ENCODE assay signal across 18 mouse cellular contexts in the genomic region with DNA sequence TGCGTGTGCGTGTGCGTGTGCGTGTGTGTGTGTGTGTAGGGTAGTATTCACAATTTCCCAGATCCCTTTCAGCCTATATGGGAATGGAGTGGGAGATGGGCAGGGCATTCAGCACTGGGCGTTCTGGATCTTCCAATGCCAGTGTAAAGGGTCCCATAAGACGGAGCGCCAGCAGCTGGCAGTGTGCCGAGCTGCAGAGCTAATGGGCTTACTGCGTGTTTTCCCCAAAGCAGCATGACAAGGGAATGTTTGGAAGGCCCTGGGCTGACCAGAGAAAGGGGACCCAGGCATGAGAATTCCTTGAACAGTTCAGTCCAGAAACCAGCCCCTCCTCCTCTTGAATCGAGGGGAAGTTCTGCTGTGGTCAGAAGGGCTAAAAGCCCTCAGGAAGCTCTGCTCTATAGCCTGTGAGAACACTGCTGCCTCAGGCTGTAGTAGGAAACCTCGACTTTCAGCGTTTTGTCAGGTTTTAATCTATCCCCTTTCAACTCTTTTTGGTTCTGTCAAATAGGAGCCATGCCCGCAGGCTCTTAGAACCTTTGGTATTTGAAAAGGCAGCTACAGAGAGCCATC.
DNase-seq lines count a peak whose midpoint lies in the region; ATAC-seq and TF ChIP-seq lines count a peak whose summit lies in the region.
"Had no signal": no experiment of that assay in that cellular context is flagged by ENCODE, and none has a peak within 500 bp of the region (broad histone marks: within the 10 kb centered on the region; RNA-seq: fewer than 3 reads in every experiment).

No protein-coding gene starts in this region.

- no peaks in the 10 kb centered on the region for H3K36me3 ChIP-seq in forebrain, embryonic 13.5 days (ENCODE audit: poor library complexity, severe bottlenecking)
- no peaks in the 10 kb centered on the region for H3K36me3 ChIP-seq in forebrain, embryonic 10.5 days (replicated peaks)
- no peaks in the 10 kb centered on the region for H3K36me3 ChIP-seq in lung, embryonic 16.5 days (ENCODE audit: control insufficient read depth, insufficient read depth, low read length)
- no peaks in the 10 kb centered on the region for H3K36me3 ChIP-seq in forebrain, postnatal 0 days (ENCODE audit: insufficient read depth)
- H3K36me3 ChIP-seq: G1E; heart, embryonic 13.5 days; kidney, embryonic 15.5 days; liver, embryonic 12.5 days had no signal

- ATAC-seq in forebrain, embryonic 13.5 days = peak; percentile 73
- peak; percentile 7; the same call in 1 of the 2 replicates for ATAC-seq in lung, embryonic 16.5 days (ENCODE audit: low read depth)
- peak; percentile 51 for ATAC-seq in forebrain, postnatal 0 days
- no peak for ATAC-seq in megakaryocyte-erythroid progenitor cell, adult 5-6 weeks (replicated peaks; ENCODE audit: low FRiP score, low TSS enrichment, poor library complexity, severe bottlenecking)
- ATAC-seq: liver, embryonic 12.5 days had no signal

- H3K27ac ChIP-seq in forebrain, embryonic 13.5 days = no peak overlapping the region
- no peak overlapping the region for H3K27ac ChIP-seq in forebrain, embryonic 10.5 days
- no peak overlapping the region for H3K27ac ChIP-seq in lung, embryonic 16.5 days (ENCODE audit: low read length)
- H3K27ac ChIP-seq in forebrain, postnatal 0 days (ENCODE audit: low read depth, low read length) = no peak overlapping the region
- H3K27ac ChIP-seq: heart, embryonic 13.5 days; kidney, embryonic 15.5 days; layer of hippocampus, adult 2 months; liver, embryonic 12.5 days; stomach, postnatal 0 days had no signal

- DNase-seq in forebrain, embryonic 10.5 days (ENCODE audit: extremely low spot score, low spot score) = no peak
- DNase-seq in lung, adult 2 months = no peak
- DNase-seq in 416B (ENCODE audit: low read depth) = peak; percentile 21
- peak; percentile 57 for DNase-seq in forebrain, postnatal 0 days
- no peak for DNase-seq in left cerebral cortex, postnatal 14 days (ENCODE audit: low spot score in 2 of 2)
- DNase-seq: adrenal gland, postnatal 25 days; spleen, adult 18-20 months; thymus, postnatal 4 days had no signal

- WGBS in forebrain, embryonic 13.5 days = 71% methylated on average over 13 of the region's 13 CpGs
- WGBS in forebrain, embryonic 10.5 days = 78% methylated on average over 13 of the region's 13 CpGs
- WGBS in lung, embryonic 16.5 days = 65% methylated on average over 13 of the region's 13 CpGs
- WGBS in lung, adult 2 months = 71% methylated on average over 13 of the region's 13 CpGs
- WGBS in forebrain, postnatal 0 days = 48% methylated on average over 13 of the region's 13 CpGs

- H3K4me3 ChIP-seq in forebrain, embryonic 13.5 days = no peak overlapping the region
- no peak overlapping the region for H3K4me3 ChIP-seq in forebrain, embryonic 10.5 days
- no peak overlapping the region for H3K4me3 ChIP-seq in lung, embryonic 16.5 days (ENCODE audit: low read length)
- H3K4me3 ChIP-seq in lung, adult 2 months (replicated peaks; ENCODE audit: extremely low read depth, low read depth, low read length) = no peak overlapping the region
- H3K4me3 ChIP-seq in forebrain, postnatal 0 days (ENCODE audit: low read depth, low read length) = no peak overlapping the region
- H3K4me3 ChIP-seq: heart, embryonic 13.5 days; kidney, embryonic 15.5 days; layer of hippocampus, adult 2 months; liver, embryonic 12.5 days; myocyte had no signal

- H3K4me2 ChIP-seq in forebrain, embryonic 13.5 days = no peak overlapping the region
- no peak overlapping the region for H3K4me2 ChIP-seq in lung, embryonic 16.5 days (ENCODE audit: low read depth, low read length)
- H3K4me2 ChIP-seq in forebrain, postnatal 0 days (ENCODE audit: low read depth) = no peak overlapping the region
- H3K4me2 ChIP-seq: heart, embryonic 13.5 days; kidney, embryonic 15.5 days; liver, embryonic 12.5 days had no signal

- TF ChIP-seq POLR2A in lung, adult 2 months (IDR thresholded peaks at IDR 0.05; ENCODE audit: borderline replicate concordance, extremely low read depth, low read depth, low read length) = no peak

- H3K4me1 ChIP-seq in forebrain, embryonic 13.5 days = peaks cover 8% of the 10 kb centered on the region; the same call in 1 of the 2 replicates
- H3K4me1 ChIP-seq in forebrain, embryonic 10.5 days = no peaks in the 10 kb centered on the region
- H3K4me1 ChIP-seq in lung, embryonic 16.5 days (replicated peaks; ENCODE audit: control insufficient read depth, insufficient read depth, low read length) = peaks cover 10% of the 10 kb centered on the region; the same call in 1 of the 2 replicates
- no peaks in the 10 kb centered on the region for H3K4me1 ChIP-seq in lung, adult 2 months (ENCODE audit: control insufficient read depth, insufficient read depth, low read length)
- H3K4me1 ChIP-seq in forebrain, postnatal 0 days (ENCODE audit: insufficient read depth) = no peaks in the 10 kb centered on the region
- H3K4me1 ChIP-seq: heart, embryonic 13.5 days; liver, embryonic 12.5 days had no signal

- H3K9me3 ChIP-seq in forebrain, embryonic 13.5 days (replicated peaks) = no peaks in the 10 kb centered on the region
- no peaks in the 10 kb centered on the region for H3K9me3 ChIP-seq in forebrain, embryonic 10.5 days
- H3K9me3 ChIP-seq in lung, embryonic 16.5 days (ENCODE audit: control insufficient read depth, low read length) = no peaks in the 10 kb centered on the region
- no peaks in the 10 kb centered on the region for H3K9me3 ChIP-seq in forebrain, postnatal 0 days (ENCODE audit: low read length)
- H3K9me3 ChIP-seq: G1E; heart, embryonic 13.5 days; kidney, embryonic 15.5 days; liver, embryonic 12.5 days had no signal

- no peak overlapping the region for H3K9ac ChIP-seq in forebrain, embryonic 13.5 days
- H3K9ac ChIP-seq in lung, embryonic 16.5 days (ENCODE audit: low read length) = no peak overlapping the region
- no peak overlapping the region for H3K9ac ChIP-seq in forebrain, postnatal 0 days
- H3K9ac ChIP-seq: heart, embryonic 13.5 days; kidney, embryonic 15.5 days; liver, embryonic 12.5 days had no signal

- intact Hi-C loops in left cerebral cortex, postnatal 14 days (cut with DNase I) = no loop called here

- H3K27me3 ChIP-seq in forebrain, embryonic 13.5 days = no peaks in the 10 kb centered on the region
- no peaks in the 10 kb centered on the region for H3K27me3 ChIP-seq in forebrain, embryonic 10.5 days (ENCODE audit: poor library complexity, severe bottlenecking)
- no peaks in the 10 kb centered on the region for H3K27me3 ChIP-seq in lung, embryonic 16.5 days (ENCODE audit: control insufficient read depth, insufficient read depth, low read depth, low read length)
- H3K27me3 ChIP-seq in forebrain, postnatal 0 days (ENCODE audit: insufficient read depth, low read length) = no peaks in the 10 kb centered on the region
- H3K27me3 ChIP-seq: heart, embryonic 13.5 days; kidney, embryonic 15.5 days; liver, embryonic 12.5 days had no signal

- TF ChIP-seq CTCF in lung, adult 2 months (IDR thresholded peaks at IDR 0.05; ENCODE audit: insufficient read depth, low read length) = no peak
- no peak for TF ChIP-seq CTCF in forebrain, postnatal 0 days (IDR thresholded peaks at IDR 0.05; ENCODE audit: low read depth)

Comparison
In these comparisons a context has a peak if more than half of its experiments do, and no peak if none do; other contexts are left out.
1. DNase-seq: peak in 416B (single experiment) and forebrain, postnatal 0 days (single experiment); none in forebrain, embryonic 10.5 days (single experiment), lung, adult 2 months (single experiment) and left cerebral cortex, postnatal 14 days (0 of 2).